Comparison of ENCODE assay signal across 8 mouse cellular contexts in the genomic region with DNA sequence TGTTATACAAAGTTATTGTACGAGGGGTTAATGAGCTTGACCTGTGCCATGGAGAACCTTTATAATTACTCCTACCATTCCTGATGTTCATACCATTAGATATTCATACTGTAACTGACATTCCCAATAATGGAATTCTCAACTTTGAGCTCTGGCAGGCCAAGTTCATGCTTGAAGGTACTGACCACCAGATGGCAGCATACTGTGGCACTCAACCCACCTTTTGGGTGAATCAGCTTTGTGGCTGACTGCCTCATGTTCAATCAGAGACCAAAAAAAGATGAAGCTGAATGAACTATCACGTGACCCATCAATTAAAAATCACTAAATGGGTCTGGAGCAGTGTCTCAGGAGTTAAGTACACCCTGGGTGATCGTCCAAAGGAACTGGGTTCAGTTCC.
A peak's percentile ranks its signal among the peaks of the same experiment; 100 is the strongest.
DNase-seq lines count a peak whose midpoint lies in the region; ATAC-seq lines count a peak whose summit lies in the region.

No protein-coding gene starts in this region.

- no peak for ATAC-seq in hindbrain, embryonic 14.5 days (ENCODE audit: low FRiP score)
- ATAC-seq in hindbrain, embryonic 12.5 days (ENCODE audit: low FRiP score): no peak
- no peak for ATAC-seq in embryonic facial prominence, embryonic 14.5 days (ENCODE audit: low read depth)

- H3K27me3 ChIP-seq in hindbrain, embryonic 14.5 days (ENCODE audit: control insufficient read depth, insufficient read depth, low read length): no peaks in the 10 kb centered on the region
- H3K27me3 ChIP-seq in hindbrain, embryonic 12.5 days: no peaks in the 10 kb centered on the region; the same call in 1 of the 2 replicates
- H3K27me3 ChIP-seq in embryonic facial prominence, embryonic 14.5 days (replicated peaks; ENCODE audit: control insufficient read depth, insufficient read depth, low read length): no peaks in the 10 kb centered on the region

- no peak overlapping the region for H3K4me3 ChIP-seq in hindbrain, embryonic 14.5 days (replicated peaks; ENCODE audit: low read length)
- H3K4me3 ChIP-seq in hindbrain, embryonic 12.5 days: no peak overlapping the region
- H3K4me3 ChIP-seq in embryonic facial prominence, embryonic 14.5 days (ENCODE audit: low read depth, low read length): no peak overlapping the region

- no peak overlapping the region for H3K27ac ChIP-seq in hindbrain, embryonic 14.5 days
- no peak overlapping the region for H3K27ac ChIP-seq in hindbrain, embryonic 12.5 days
- no peak overlapping the region for H3K27ac ChIP-seq in embryonic facial prominence, embryonic 14.5 days (replicated peaks; ENCODE audit: low read depth, low read length)

- H3K4me1 ChIP-seq in hindbrain, embryonic 14.5 days (replicated peaks; ENCODE audit: control insufficient read depth, insufficient read depth, low read length): no peaks in the 10 kb centered on the region
- no peaks in the 10 kb centered on the region for H3K4me1 ChIP-seq in hindbrain, embryonic 12.5 days
- no peaks in the 10 kb centered on the region for H3K4me1 ChIP-seq in embryonic facial prominence, embryonic 14.5 days (ENCODE audit: control insufficient read depth, insufficient read depth, low read length)

- DNase-seq in hindbrain, embryonic 14.5 days (ENCODE audit: low spot score): peak; percentile 42
- peak; percentile 7 for DNase-seq in 3T3-L1 (ENCODE audit: low read depth, low spot score)
- DNase-seq in ZHBTc4 (ENCODE audit: low read depth, low spot score): peak; percentile 46
- DNase-seq in embryonic facial prominence, embryonic 14.5 days (ENCODE audit: low spot score): peak; percentile 48
- DNase-seq in gastrocnemius, adult 18-20 months (ENCODE audit: low spot score): no peak
- DNase-seq in urinary bladder, postnatal 10 days (ENCODE audit: low spot score): no peak
- DNase-seq in spleen, postnatal 14 days (ENCODE audit: low spot score in 2 of 2): no peak

- H3K36me3 ChIP-seq in hindbrain, embryonic 14.5 days (replicated peaks; ENCODE audit: control insufficient read depth, insufficient read depth): no peaks in the 10 kb centered on the region
- H3K36me3 ChIP-seq in hindbrain, embryonic 12.5 days: no peaks in the 10 kb centered on the region
- H3K36me3 ChIP-seq in embryonic facial prominence, embryonic 14.5 days (ENCODE audit: control insufficient read depth, insufficient read depth, low read length): no peaks in the 10 kb centered on the region

- WGBS in hindbrain, embryonic 14.5 days: 51% methylated on average over 3 of the region's 3 CpGs
- WGBS in hindbrain, embryonic 12.5 days: 41% methylated on average over 3 of the region's 3 CpGs
- WGBS in embryonic facial prominence, embryonic 14.5 days: 33% methylated on average over 3 of the region's 3 CpGs

- no peak overlapping the region for H3K4me2 ChIP-seq in hindbrain, embryonic 14.5 days (replicated peaks)
- H3K4me2 ChIP-seq in hindbrain, embryonic 12.5 days (replicated peaks): no peak overlapping the region
- no peak overlapping the region for H3K4me2 ChIP-seq in embryonic facial prominence, embryonic 14.5 days (ENCODE audit: low read depth, low read length)

- H3K9ac ChIP-seq in hindbrain, embryonic 14.5 days: no peak overlapping the region
- H3K9ac ChIP-seq in hindbrain, embryonic 12.5 days: no peak overlapping the region
- no peak overlapping the region for H3K9ac ChIP-seq in embryonic facial prominence, embryonic 14.5 days (ENCODE audit: low read depth, low read length)

- H3K9me3 ChIP-seq in hindbrain, embryonic 14.5 days (ENCODE audit: control insufficient read depth, low read length): no peaks in the 10 kb centered on the region
- H3K9me3 ChIP-seq in hindbrain, embryonic 12.5 days (replicated peaks): no peaks in the 10 kb centered on the region
- no peaks in the 10 kb centered on the region for H3K9me3 ChIP-seq in embryonic facial prominence, embryonic 14.5 days (ENCODE audit: control insufficient read depth, low read length)

Comparison
In these comparisons a context has a peak if more than half of its experiments do, and no peak if none do; other contexts are left out.
1. DNase-seq: peak in hindbrain, embryonic 14.5 days (single experiment), 3T3-L1 (single experiment), ZHBTc4 (single experiment) and embryonic facial prominence, embryonic 14.5 days (single experiment); none in gastrocnemius, adult 18-20 months (single experiment), urinary bladder, postnatal 10 days (single experiment) and spleen, postnatal 14 days (0 of 2).